Mouse (Mus musculus) hindbrain, embryonic 13.5 days (tissue): ENCODE data around the gene Slc2a5. TPM values are rescaled to one million over a fixed set of nuclear protein-coding genes. Genes with fewer than 3 reads are reported as not detected.

Experiments
- ATAC-seq: fragments of 200-750 bp; cut with Nextera tagmentation; 2 replicates; pipeline ENCODE4 v1.8.0; 2017; ENCODE audit warnings: moderate TSS enrichment; ENCODE audit not compliant: low FRiP score
- H3K27ac ChIP-seq: fragments of 300-500 bp; sonication (generic); 2 replicates; pipeline ENCODE4 v1.5.1; 2015; ENCODE audit warnings: inconsistent platforms, mild to moderate bottlenecking, moderate library complexity
- H3K27me3 ChIP-seq: fragments of 300-500 bp; sonication (generic); 2 replicates; pipeline ENCODE4 v1.6.1; 2015; ENCODE audit warnings: mild to moderate bottlenecking, inconsistent platforms
- H3K36me3 ChIP-seq: fragments of 300-500 bp; sonication (generic); 2 replicates; pipeline ENCODE4 v1.6.1; 2015; ENCODE audit warnings: mild to moderate bottlenecking, inconsistent platforms
- H3K4me1 ChIP-seq: fragments of 300-500 bp; sonication (generic); replicated peaks from 2 replicates; pipeline ENCODE4 v1.6.1; 2015; ENCODE audit warnings: inconsistent platforms
- H3K4me2 ChIP-seq: fragments of 300-500 bp; sonication (generic); 2 replicates; pipeline ENCODE4 v1.6.1; 2015; ENCODE audit warnings: inconsistent platforms, mild to moderate bottlenecking, moderate library complexity
- H3K4me3 ChIP-seq: fragments of 300-500 bp; sonication (generic); 2 replicates; pipeline ENCODE4 v1.5.1; 2015; ENCODE audit warnings: mild to moderate bottlenecking, inconsistent platforms
- H3K9ac ChIP-seq: fragments of 300-500 bp; sonication (generic); 2 replicates; pipeline ENCODE4 v1.6.1; 2015; ENCODE audit warnings: mild to moderate bottlenecking, inconsistent platforms
- H3K9me3 ChIP-seq: fragments of 300-500 bp; sonication (generic); 2 replicates; pipeline ENCODE4 v1.6.1; 2016; ENCODE audit warnings: inconsistent platforms
- WGBS: fragments of 180-500 bp; shearing (Covaris S2); methylation state at CpG from one replicate; pipeline ENCODE4 v1.1.7; 2015; 5-methylcytosine and 5-hydroxymethylcytosine counted together
- polyA plus RNA-seq: library from polyadenylated mRNA; unstranded; fragments of >200 nt; fragmentation: Nextera tagmentation; extraction: Ambion mirVana; gene quantifications from 2 replicates; pipeline ENCODE4 v1.2.1, GENCODE M21; 2015

The Slc2a5 gene
- polyA plus RNA-seq, 1 experiment from 2014 or later = 1.8 TPM

- H3K4me1 ChIP-seq = 0 out of 2 replicates have a peak, but pooled peaks cover 2% of the 10 kb centered on the region
- WGBS = 90% methylated on average over 7 of the region's 7 CpGs
- no peak overlapping the region for H3K9ac ChIP-seq
- no peak overlapping the region for H3K27ac ChIP-seq
- H3K4me2 ChIP-seq = no peak overlapping the region
- H3K9me3 ChIP-seq = no peaks in the 10 kb centered on the region
- H3K27me3 ChIP-seq = no peaks in the 10 kb centered on the region
- no peak for ATAC-seq
- H3K36me3 ChIP-seq = no peaks in the 10 kb centered on the region
- H3K4me3 ChIP-seq = no peak overlapping the region
Measured at GRCm38 (mm10) chr4:150181304-150181703, 62.2 kb downstream of the Slc2a5 start.

DNA sequence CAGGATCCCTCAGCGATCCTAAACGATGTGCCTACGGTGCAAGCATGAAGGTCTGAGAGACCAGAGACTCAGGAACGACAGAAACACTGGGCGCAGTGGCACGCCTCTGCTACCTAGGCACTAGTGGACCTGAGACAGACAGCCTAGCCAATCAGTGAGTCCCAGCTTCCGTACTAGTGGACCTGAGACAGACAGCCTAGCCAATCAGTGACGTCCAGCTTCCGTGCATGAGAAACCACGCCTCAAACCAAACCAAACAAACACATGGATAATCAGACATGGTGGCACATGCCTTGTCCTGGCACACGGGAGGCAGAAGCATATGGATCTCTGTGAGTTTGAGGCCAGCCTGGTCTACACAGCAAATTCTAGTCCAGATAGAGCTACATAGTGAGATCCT, 69.2 kb downstream of the Slc2a5 start:
- no peak overlapping the region for H3K9ac ChIP-seq
- H3K27ac ChIP-seq = no peak overlapping the region
- no peaks in the 10 kb centered on the region for H3K27me3 ChIP-seq
- H3K4me2 ChIP-seq = no peak overlapping the region
- 50% methylated on average over 11 of the region's 11 CpGs for WGBS
- H3K4me1 ChIP-seq = no peaks in the 10 kb centered on the region
- H3K4me3 ChIP-seq = no peak overlapping the region
- no peaks in the 10 kb centered on the region for H3K9me3 ChIP-seq
- no peaks in the 10 kb centered on the region for H3K36me3 ChIP-seq
- no peak for ATAC-seq

GRCm38 (mm10) chr4:150192199-150192598, 73.1 kb downstream of the Slc2a5 start:
- no peak overlapping the region for H3K27ac ChIP-seq
- WGBS = 83% methylated on average over 6 of the region's 6 CpGs

More at GRCm38 (mm10) chr4:150192199-150192598, 73.1 kb downstream of the Slc2a5 start:
- no peak overlapping the region for H3K4me3 ChIP-seq
- no peak overlapping the region for H3K4me2 ChIP-seq
- no peaks in the 10 kb centered on the region for H3K27me3 ChIP-seq
- no peak for ATAC-seq
- no peaks in the 10 kb centered on the region; the same call in 1 of the 2 replicates for H3K9me3 ChIP-seq
- H3K36me3 ChIP-seq = no peaks in the 10 kb centered on the region
- H3K9ac ChIP-seq = no peak overlapping the region
- no peaks in the 10 kb centered on the region for H3K4me1 ChIP-seq

Other genes starting within 250 kb of the Slc2a5 start
- gene Spsb1, start 164.2 kb upstream of the Slc2a5 start, polyA plus RNA-seq = 7.2 and 7.8 TPM in 2 replicates
- 2.4 and 2.7 TPM in 2 replicates for gene H6pd, start 110.3 kb upstream of the Slc2a5 start, polyA plus RNA-seq
- 0.29 and 0.43 TPM in 2 replicates for gene Gpr157, start 31.9 kb upstream of the Slc2a5 start, polyA plus RNA-seq
- not detected in 2 replicates for gene Slc2a7, start 29.7 kb downstream of the Slc2a5 start, polyA plus RNA-seq
- gene Car6, start 82.0 kb downstream of the Slc2a5 start, polyA plus RNA-seq = not detected in 2 replicates
- 1,025 and 1,119 TPM in 2 replicates for gene Eno1, start 117.4 kb downstream of the Slc2a5 start, polyA plus RNA-seq
- gene Rere, start 162.4 kb downstream of the Slc2a5 start, polyA plus RNA-seq = 36.2 and 39.0 TPM in 2 replicates